Mouse (Mus musculus) liver, adult 2 months (tissue): ENCODE measurements around the gene Abca4. TPM values are rescaled to one million over a fixed set of nuclear protein-coding genes. Genes with fewer than 3 reads are reported as not detected.

ENCODE experiments used
- DNase-seq: peaks from one replicate; pipeline ENCODE4 v3.0.0-alpha.2; 2011; ENCODE audit warnings: low read depth, low spot score; ENCODE audit errors: extremely low read depth
- H3K27ac ChIP-seq: fragments of 200-500 bp; replicated peaks from 2 replicates; pipeline ENCODE4 v1.5.1; 2012; ENCODE audit warnings: low read depth, mild to moderate bottlenecking, control low read depth, inconsistent platforms, low read length; ENCODE audit not compliant: insufficient read depth
- H3K27me3 ChIP-seq: fragments of 200-500 bp; 2 replicates; pipeline ENCODE4 v1.6.1; 2012; ENCODE audit warnings: mild to moderate bottlenecking, moderate library complexity, low read length, inconsistent platforms; ENCODE audit not compliant: control insufficient read depth, insufficient read depth
- H3K36me3 ChIP-seq: fragments of 200-500 bp; 2 replicates; pipeline ENCODE4 v1.6.1; 2012; ENCODE audit warnings: low read length, inconsistent platforms; ENCODE audit not compliant: control insufficient read depth, insufficient read depth
- H3K4me1 ChIP-seq: fragments of 200-500 bp; 2 replicates; pipeline ENCODE4 v1.6.1; 2011; ENCODE audit warnings: low read length; ENCODE audit not compliant: control insufficient read depth, insufficient read depth
- H3K4me3 ChIP-seq: fragments of 200-500 bp; 2 replicates; pipeline ENCODE4 v1.5.1; 2011; ENCODE audit warnings: low read depth, mild to moderate bottlenecking, control low read depth, low read length, moderate library complexity; ENCODE audit not compliant: insufficient read depth
- H3K79me2 ChIP-seq: fragments of 200-500 bp; 2 replicates; pipeline ENCODE4 v1.6.1; 2012; ENCODE audit warnings: inconsistent platforms, mild to moderate bottlenecking, low read length, moderate library complexity; ENCODE audit not compliant: control insufficient read depth, insufficient read depth
- H3K9ac ChIP-seq: fragments of 200-500 bp; 2 replicates; pipeline ENCODE4 v1.6.1; 2012; ENCODE audit warnings: low read depth, mild to moderate bottlenecking, control low read depth, inconsistent platforms, low read length
- CTCF ChIP-seq: fragments of 200-500 bp; IDR thresholded peaks from 2 replicates; pipeline ENCODE4 v1.5.1; 2011; ENCODE audit warnings: low read depth, low read length, control low read depth
- POLR2A ChIP-seq: fragments of 200-500 bp; IDR thresholded peaks from 2 replicates; pipeline ENCODE4 v1.6.1; 2011; ENCODE audit warnings: low read length, control low read depth; ENCODE audit not compliant: insufficient read depth; ENCODE audit errors: extremely low read depth
- WGBS: fragments of 180-500 bp; shearing (Covaris S2); methylation state at CpG from one replicate; pipeline ENCODE4 v1.1.7; 2018; 5-methylcytosine and 5-hydroxymethylcytosine counted together
- polyA plus RNA-seq: library from polyadenylated mRNA; depleted of rRNA; stranded (reverse); fragments of >200 nt; gene quantifications from 2 replicates; pipeline ENCODE4 v1.2.3, GENCODE M21; 2012
- total RNA-seq: library from RNA; depleted of rRNA; stranded (reverse); fragments of >200 nt; gene quantifications from 2 replicates; pipeline ENCODE4 v1.2.3, GENCODE M21; 2014

Abca4 gene
- total and polyA plus RNA-seq, 2 experiments = 0.05 to 0.37 TPM

DNA sequence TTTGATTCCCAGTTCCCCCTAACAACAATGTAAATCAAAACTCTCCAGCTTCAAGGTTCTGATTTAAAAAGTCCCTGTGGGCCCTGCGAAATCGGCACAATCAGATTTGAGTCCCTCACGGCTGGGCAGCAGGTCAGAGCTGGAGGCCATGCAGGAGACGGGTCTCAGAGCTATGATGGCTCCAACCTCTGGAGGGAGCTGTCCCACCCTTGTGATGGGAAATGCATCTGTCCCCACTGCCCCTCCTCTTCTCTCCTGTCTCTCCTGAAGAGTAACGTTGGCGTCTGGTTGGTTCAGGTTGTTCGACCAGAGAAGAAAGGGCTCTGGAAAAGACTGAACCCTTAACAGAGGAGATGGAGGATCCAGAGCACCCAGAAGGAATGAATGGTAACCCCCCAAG, 75.5 kb downstream of the Abca4 start:
- Histone ChIP-seq H3K9ac (no peak overlapping the region), H3K79me2 (no peaks in the 10 kb centered on the region), H3K27me3 (no peaks in the 10 kb centered on the region), H3K4me1 (no peaks in the 10 kb centered on the region), H3K27ac (peak overlapping the region; percentile 49), H3K36me3 (no peaks in the 10 kb centered on the region), H3K4me3 (no peak overlapping the region)
- 71% methylated on average over 7 of the region's 7 CpGs for WGBS
- TF ChIP-seq CTCF (0 out of 2 replicates have a peak, but pooled peaks have one; percentile 16), POLR2A (no peak)
- no peak for DNase-seq

DNA sequence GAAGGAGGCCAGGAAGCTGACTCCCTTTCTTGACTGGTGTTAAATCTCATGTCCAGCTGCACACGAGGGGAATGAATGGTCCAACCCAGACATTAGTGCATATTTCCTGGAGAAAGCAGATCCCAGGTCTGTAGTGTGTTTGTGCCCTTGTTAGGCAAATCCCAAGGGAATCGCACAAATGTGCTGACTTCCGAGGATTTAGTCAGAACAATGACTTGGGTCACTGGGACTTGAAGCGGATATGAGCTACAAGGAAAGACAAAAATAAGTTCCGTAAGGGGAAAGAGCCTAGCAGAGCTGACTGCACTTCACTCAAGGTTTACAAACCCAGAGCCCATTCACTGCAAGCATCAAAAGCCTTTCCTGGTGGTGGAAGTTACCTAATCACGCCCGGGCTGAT, 76.0 kb downstream of the Abca4 start:
- Histone ChIP-seq H3K27ac (peak overlapping the region; percentile 75), H3K27me3 (no peaks in the 10 kb centered on the region), H3K36me3 (no peaks in the 10 kb centered on the region), H3K4me3 (no peak overlapping the region), H3K4me1 (no peaks in the 10 kb centered on the region), H3K9ac (no peak overlapping the region), H3K79me2 (no peaks in the 10 kb centered on the region)
- DNase-seq = peak; percentile 22
- WGBS = 75% methylated on average over 7 of the region's 7 CpGs
- TF ChIP-seq POLR2A = no peak
- no peak for TF ChIP-seq CTCF

DNA sequence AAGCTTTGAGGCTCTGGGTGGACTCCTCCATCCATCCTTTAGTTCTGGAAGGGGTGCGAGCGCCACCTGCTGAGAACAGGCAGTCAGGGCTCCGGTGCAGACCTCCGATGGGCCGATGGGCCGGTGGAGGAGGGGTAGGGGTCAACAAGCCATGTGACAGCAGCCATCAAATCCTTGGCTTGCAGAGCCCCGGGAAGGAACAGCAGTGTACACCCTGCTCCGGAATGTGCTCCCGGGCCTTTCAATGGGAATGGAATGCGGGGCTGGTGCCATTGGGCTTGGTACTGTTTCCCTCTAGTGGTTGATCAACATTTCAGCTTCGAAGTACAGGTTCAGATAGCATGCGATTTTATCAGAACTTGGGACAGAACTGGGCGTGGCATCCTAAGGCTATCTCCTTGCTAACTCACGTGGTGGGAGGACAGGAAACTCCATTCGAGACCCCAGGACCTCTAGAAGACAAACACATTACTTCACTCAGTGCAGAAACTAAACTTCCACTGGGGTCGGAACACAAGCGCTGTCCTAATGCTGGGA, 78.0 kb downstream of the Abca4 start:
- 0 out of 2 replicates have a peak overlapping the region, but pooled peaks have one; percentile 13 for H3K9ac ChIP-seq
- H3K4me3 ChIP-seq = peak overlapping the region; percentile 45
- peak; percentile 82 for TF ChIP-seq CTCF
- no peak for TF ChIP-seq POLR2A
- no peaks in the 10 kb centered on the region for H3K79me2 ChIP-seq
- peak; percentile 71 for DNase-seq
- H3K4me1 ChIP-seq = no peaks in the 10 kb centered on the region
- H3K36me3 ChIP-seq = no peaks in the 10 kb centered on the region
- 5% methylated on average over 17 of the region's 17 CpGs for WGBS
- peak overlapping the region; percentile 2; the same call in 1 of the 2 replicates for H3K27ac ChIP-seq
- no peaks in the 10 kb centered on the region for H3K27me3 ChIP-seq

DNA sequence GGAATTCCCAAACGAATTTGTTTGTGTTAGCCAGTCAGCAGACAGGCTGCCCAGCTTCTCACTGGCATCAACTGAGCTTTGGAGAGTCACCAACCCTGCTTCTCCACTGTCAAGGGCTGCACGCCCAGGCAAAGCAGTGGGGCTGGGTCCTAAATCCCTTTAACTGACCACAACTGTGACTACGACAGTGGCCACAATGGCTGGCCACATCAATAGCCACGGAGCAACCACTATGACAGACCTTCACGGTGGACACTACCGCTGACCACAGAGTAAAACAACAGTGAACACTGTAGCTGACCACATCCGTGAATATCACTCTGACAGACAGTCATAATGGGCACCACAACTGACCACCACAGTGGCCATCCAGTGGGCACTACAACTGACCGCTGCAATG, 78.6 kb downstream of the Abca4 start:
- no peaks in the 10 kb centered on the region for H3K4me1 ChIP-seq
- H3K36me3 ChIP-seq = no peaks in the 10 kb centered on the region
- DNase-seq = no peak
- no peaks in the 10 kb centered on the region for H3K79me2 ChIP-seq
- H3K27ac ChIP-seq = peak overlapping the region; percentile 8
- H3K9ac ChIP-seq = no peak overlapping the region
- H3K27me3 ChIP-seq = no peaks in the 10 kb centered on the region
- TF ChIP-seq POLR2A = no peak
- no peak for TF ChIP-seq CTCF
- H3K4me3 ChIP-seq = no peak overlapping the region
- 81% methylated on average over 8 of the region's 8 CpGs for WGBS

DNA sequence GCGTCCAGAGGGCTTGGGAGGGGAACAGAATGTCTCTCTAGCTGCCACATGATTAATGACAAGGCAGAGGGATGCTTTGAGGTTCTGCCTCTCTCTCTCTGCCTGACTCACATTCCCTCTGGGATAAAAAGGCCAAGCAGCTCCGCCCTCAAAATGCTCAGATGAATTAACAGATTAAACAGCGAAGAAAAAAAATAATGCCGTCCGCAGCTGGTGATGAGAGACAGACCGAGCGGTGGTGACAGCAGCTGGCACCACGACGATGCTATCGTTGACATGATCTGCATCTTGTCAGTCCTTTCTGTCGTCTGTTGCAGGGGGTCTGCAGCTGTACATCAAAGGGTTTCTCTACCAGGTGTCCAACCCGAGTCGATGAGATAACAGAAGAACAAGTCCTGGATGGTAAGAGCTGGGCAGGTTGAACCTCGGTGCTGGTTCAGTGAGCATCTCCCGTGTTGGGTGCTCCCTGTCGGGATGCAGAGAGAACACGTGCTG, 84.8 kb downstream of the Abca4 start:
- no peak for DNase-seq
- no peaks in the 10 kb centered on the region for H3K27me3 ChIP-seq
- no peak overlapping the region for H3K9ac ChIP-seq
- H3K4me1 ChIP-seq = no peaks in the 10 kb centered on the region
- H3K79me2 ChIP-seq = no peaks in the 10 kb centered on the region
- H3K4me3 ChIP-seq = no peak overlapping the region
- no peak for TF ChIP-seq CTCF
- no peak for TF ChIP-seq POLR2A
- no peaks in the 10 kb centered on the region for H3K36me3 ChIP-seq
- WGBS = 71% methylated on average over 17 of the region's 17 CpGs
- H3K27ac ChIP-seq = no peak overlapping the region

DNA sequence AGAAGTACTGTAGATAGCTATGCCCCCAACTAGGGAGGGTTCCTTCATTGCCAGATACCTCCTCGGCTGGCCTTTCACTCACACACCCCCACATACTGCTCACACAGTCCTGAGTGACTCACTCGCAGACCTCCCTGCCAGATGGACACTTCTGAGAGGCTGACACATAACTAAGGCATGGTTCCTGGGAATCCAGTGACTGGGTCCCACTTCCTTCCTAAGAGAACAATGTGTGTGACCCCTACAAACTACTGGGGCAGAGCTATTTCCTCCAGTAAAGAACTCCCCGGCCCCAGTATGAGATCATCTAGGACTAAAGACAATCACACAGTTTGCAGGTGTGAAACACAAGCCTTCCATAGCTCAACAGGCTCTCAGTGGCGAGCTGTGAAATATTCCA, 86.5 kb downstream of the Abca4 start:
- TF ChIP-seq CTCF = no peak
- no peak for TF ChIP-seq POLR2A
- no peaks in the 10 kb centered on the region for H3K27me3 ChIP-seq
- DNase-seq = peak; percentile 12
- 62% methylated on average over 4 of the region's 4 CpGs for WGBS
- no peaks in the 10 kb centered on the region for H3K4me1 ChIP-seq
- no peak overlapping the region for H3K27ac ChIP-seq
- no peaks in the 10 kb centered on the region for H3K79me2 ChIP-seq
- no peak overlapping the region for H3K9ac ChIP-seq
- no peak overlapping the region for H3K4me3 ChIP-seq
- no peaks in the 10 kb centered on the region for H3K36me3 ChIP-seq
